Mouse (Mus musculus): ENCODE measurements at regions not wholly inside any gene's neighbourhood (a gene's known extent, or its start where the extent isn't known, plus 50 kb on each side); places are given as distances from the start of the nearest gene placed in this dataset.

DNA sequence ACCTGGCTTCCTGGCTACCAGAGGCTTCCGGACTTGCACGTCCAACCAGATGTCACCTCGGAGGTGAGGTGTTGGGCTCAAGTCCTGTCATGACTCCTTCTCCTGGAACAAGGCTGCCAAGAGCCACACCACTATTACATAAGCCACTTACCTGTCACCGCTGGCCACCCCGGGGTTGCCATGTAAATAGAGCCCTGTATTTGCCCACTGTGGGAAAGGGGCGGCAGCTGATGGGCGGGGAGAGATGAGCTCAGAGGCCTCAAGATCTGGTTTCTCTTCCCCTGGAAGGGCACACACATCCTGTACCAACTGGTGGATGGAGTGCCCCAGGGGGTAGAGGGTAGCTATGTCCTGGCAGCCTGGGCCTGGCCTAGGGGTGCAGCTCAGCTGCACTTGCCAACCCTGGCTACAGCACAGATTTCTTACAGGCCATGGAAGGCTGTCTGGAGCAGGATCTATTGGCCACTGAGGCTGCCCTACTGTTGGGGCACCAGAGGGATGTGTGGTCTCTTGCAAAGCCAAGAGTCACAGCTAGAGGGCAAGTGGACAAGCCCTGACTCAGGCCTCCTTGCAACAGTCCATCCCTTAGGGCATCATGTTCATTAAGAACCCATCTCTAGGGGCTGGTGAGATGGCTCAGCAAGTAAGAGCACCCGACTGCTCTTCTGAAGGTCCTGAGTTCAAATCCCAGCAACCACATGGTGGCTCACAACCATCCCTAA, 76.3 kb downstream of the 1810010D01Rik start:
- no peak for TF ChIP-seq ZC3H11A (IDR thresholded peaks at IDR 0.05; ENCODE audit: borderline replicate concordance, low read depth, low read length)
- TF ChIP-seq HCFC1 (IDR thresholded peaks at IDR 0.05; ENCODE audit: borderline replicate concordance, insufficient read depth, low read length), result no peak
- no peak for TF ChIP-seq CHD2 (IDR thresholded peaks at IDR 0.05; ENCODE audit: low read depth, low read length)
- no peak for TF ChIP-seq MAFK (IDR thresholded peaks at IDR 0.05; ENCODE audit: insufficient read depth, low read depth, low read length)
